Mouse (Mus musculus) embryonic facial prominence, embryonic 12.5 days (tissue): ENCODE results near the gene Atg16l1. TPM values are rescaled to one million over a fixed set of nuclear protein-coding genes. Genes with fewer than 3 reads are reported as not detected.

Experiments
- ATAC-seq: fragments of 200-750 bp; cut with Nextera tagmentation; 2 replicates; pipeline ENCODE4 v1.8.0; 2017; ENCODE audit not compliant: insufficient number of reproducible peaks, insufficient read depth, low FRiP score, low TSS enrichment
- H3K27ac ChIP-seq: fragments of 300-500 bp; sonication (generic); 2 replicates; pipeline ENCODE4 v1.5.1; 2016; ENCODE audit warnings: mild to moderate bottlenecking
- H3K27me3 ChIP-seq: fragments of 300-500 bp; sonication (generic); 2 replicates; pipeline ENCODE4 v1.6.1; 2016; ENCODE audit warnings: mild to moderate bottlenecking, moderate library complexity
- H3K36me3 ChIP-seq: fragments of 300-500 bp; sonication (generic); 2 replicates; pipeline ENCODE4 v1.6.1; 2016; ENCODE audit warnings: mild to moderate bottlenecking
- H3K4me1 ChIP-seq: fragments of 300-500 bp; sonication (generic); 2 replicates; pipeline ENCODE4 v1.6.1; 2016
- H3K4me2 ChIP-seq: fragments of 300-500 bp; sonication (generic); replicated peaks from 2 replicates; pipeline ENCODE4 v1.6.1; 2016; ENCODE audit warnings: mild to moderate bottlenecking, moderate library complexity
- H3K4me3 ChIP-seq: fragments of 300-500 bp; sonication (generic); 2 replicates; pipeline ENCODE4 v1.5.1; 2016; ENCODE audit warnings: mild to moderate bottlenecking
- H3K9ac ChIP-seq: fragments of 300-500 bp; sonication (generic); 2 replicates; pipeline ENCODE4 v1.6.1; 2016; ENCODE audit warnings: mild to moderate bottlenecking, moderate library complexity
- H3K9me3 ChIP-seq: fragments of 300-500 bp; sonication (generic); 2 replicates; pipeline ENCODE4 v1.6.1; 2016; ENCODE audit warnings: mild to moderate bottlenecking, moderate library complexity
- WGBS: fragments of 180-500 bp; shearing (Covaris S2); methylation state at CpG from one replicate; pipeline ENCODE4 v1.1.7; 2016; 5-methylcytosine and 5-hydroxymethylcytosine counted together
- polyA plus RNA-seq: library from polyadenylated mRNA; unstranded; fragments of >200 nt; fragmentation: Nextera tagmentation; extraction: Ambion mirVana; gene quantifications from 2 replicates; pipeline ENCODE4 v1.2.1, GENCODE M21; 2016

Atg16l1 gene
- polyA plus RNA-seq, 1 experiment from 2014 or later, result 43.0 TPM

GRCm38 (mm10) chr1:87733212-87733611 lies 22.5 kb upstream of the Atg16l1 start:
- Histone ChIP-seq H3K27ac (no peak overlapping the region), H3K4me1 (no peaks in the 10 kb centered on the region), H3K27me3 (no peaks in the 10 kb centered on the region), H3K4me3 (no peak overlapping the region), H3K36me3 (no peaks in the 10 kb centered on the region), H3K9ac (no peak overlapping the region), H3K9me3 (no peaks in the 10 kb centered on the region), H3K4me2 (no peak overlapping the region)
- ATAC-seq, result no peak
- WGBS, result 85% methylated on average over 5 of the region's 5 CpGs

GRCm38 (mm10) chr1:87734153-87734552 lies 21.5 kb upstream of the Atg16l1 start:
- no peaks in the 10 kb centered on the region for H3K9me3 ChIP-seq
- ATAC-seq, result no peak
- no peak overlapping the region for H3K9ac ChIP-seq
- no peak overlapping the region for H3K27ac ChIP-seq
- no peak overlapping the region for H3K4me3 ChIP-seq
- 83% methylated on average over 3 of the region's 3 CpGs for WGBS
- no peaks in the 10 kb centered on the region for H3K36me3 ChIP-seq
- no peaks in the 10 kb centered on the region for H3K4me1 ChIP-seq
- H3K27me3 ChIP-seq, result no peaks in the 10 kb centered on the region
- no peak overlapping the region for H3K4me2 ChIP-seq

- WGBS, result 81% methylated on average over 6 of the region's 6 CpGs
- no peaks in the 10 kb centered on the region for H3K4me1 ChIP-seq
- ATAC-seq, result no peak
- no peak overlapping the region for H3K4me3 ChIP-seq
- H3K27ac ChIP-seq, result no peak overlapping the region
- no peaks in the 10 kb centered on the region for H3K27me3 ChIP-seq
- H3K4me2 ChIP-seq, result no peak overlapping the region
- H3K9ac ChIP-seq, result no peak overlapping the region
- no peaks in the 10 kb centered on the region for H3K36me3 ChIP-seq
- H3K9me3 ChIP-seq, result no peaks in the 10 kb centered on the region
Observed at GRCm38 (mm10) chr1:87740584-87741290, 14.9 kb upstream of the Atg16l1 start.

- no peak overlapping the region for H3K4me2 ChIP-seq
Observed at GRCm38 (mm10) chr1:87749360-87749973, 6.2 kb upstream of the Atg16l1 start.

GRCm38 (mm10) chr1:87763821-87764220 lies 8.2 kb downstream of the Atg16l1 start:
- H3K4me2 ChIP-seq, result no peak overlapping the region
- no peak overlapping the region for H3K9ac ChIP-seq
- no peak overlapping the region for H3K4me3 ChIP-seq
- no peaks in the 10 kb centered on the region for H3K4me1 ChIP-seq
- H3K9me3 ChIP-seq, result no peaks in the 10 kb centered on the region
- 87% methylated on average over 3 of the region's 3 CpGs for WGBS
- peaks cover 89% of the 10 kb centered on the region for H3K36me3 ChIP-seq
- ATAC-seq, result no peak
- no peak overlapping the region for H3K27ac ChIP-seq
- no peaks in the 10 kb centered on the region for H3K27me3 ChIP-seq

More at GRCm38 (mm10) chr1:87749360-87749973, 6.2 kb upstream of the Atg16l1 start:
- H3K4me3 ChIP-seq, result no peak overlapping the region
- no peaks in the 10 kb centered on the region for H3K36me3 ChIP-seq
- no peaks in the 10 kb centered on the region for H3K27me3 ChIP-seq
- H3K4me1 ChIP-seq, result no peaks in the 10 kb centered on the region
- no peak for ATAC-seq
- no peak overlapping the region for H3K9ac ChIP-seq
- H3K27ac ChIP-seq, result no peak overlapping the region
- no peaks in the 10 kb centered on the region for H3K9me3 ChIP-seq

- 82% methylated on average over 2 of the region's 2 CpGs for WGBS
- peaks cover 90% of the 10 kb centered on the region for H3K36me3 ChIP-seq
Observed at GRCm38 (mm10) chr1:87765741-87766140, 10.1 kb downstream of the Atg16l1 start.

GRCm38 (mm10) chr1:87766233-87766632 lies 10.6 kb downstream of the Atg16l1 start:
- Histone ChIP-seq H3K9ac (no peak overlapping the region), H3K4me1 (no peaks in the 10 kb centered on the region), H3K27ac (no peak overlapping the region), H3K9me3 (no peaks in the 10 kb centered on the region), H3K4me3 (no peak overlapping the region), H3K36me3 (peaks cover 91% of the 10 kb centered on the region), H3K27me3 (no peaks in the 10 kb centered on the region), H3K4me2 (no peak overlapping the region)
- no peak for ATAC-seq
- WGBS, result 85% methylated on average over 3 of the region's 3 CpGs

More at GRCm38 (mm10) chr1:87765741-87766140, 10.1 kb downstream of the Atg16l1 start:
- Histone ChIP-seq H3K4me1 (no peaks in the 10 kb centered on the region), H3K9ac (no peak overlapping the region), H3K9me3 (no peaks in the 10 kb centered on the region), H3K27ac (no peak overlapping the region), H3K27me3 (no peaks in the 10 kb centered on the region), H3K4me3 (no peak overlapping the region), H3K4me2 (no peak overlapping the region)
- ATAC-seq, result no peak

- Histone ChIP-seq H3K27me3 (no peaks in the 10 kb centered on the region), H3K9ac (no peak overlapping the region), H3K4me1 (no peaks in the 10 kb centered on the region), H3K4me3 (no peak overlapping the region), H3K9me3 (no peaks in the 10 kb centered on the region), H3K27ac (no peak overlapping the region), H3K4me2 (no peak overlapping the region), H3K36me3 (peaks cover 90% of the 10 kb centered on the region)
- ATAC-seq, result no peak
- WGBS, result 96% methylated on average over 2 of the region's 2 CpGs
Observed at GRCm38 (mm10) chr1:87769263-87769662, 13.6 kb downstream of the Atg16l1 start.

GRCm38 (mm10) chr1:87770486-87770885 lies 14.8 kb downstream of the Atg16l1 start:
- H3K27ac ChIP-seq, result no peak overlapping the region
- H3K4me2 ChIP-seq, result no peak overlapping the region
- H3K9ac ChIP-seq, result no peak overlapping the region
- no peak overlapping the region for H3K4me3 ChIP-seq
- peaks cover 89% of the 10 kb centered on the region for H3K36me3 ChIP-seq
- no peaks in the 10 kb centered on the region for H3K4me1 ChIP-seq
- 92% methylated on average over 3 of the region's 3 CpGs for whole genome bisulfite sequencing
- H3K9me3 ChIP-seq, result no peaks in the 10 kb centered on the region
- ATAC-seq, result no peak
- no peaks in the 10 kb centered on the region for H3K27me3 ChIP-seq

- no peaks in the 10 kb centered on the region for H3K9me3 ChIP-seq
- H3K4me1 ChIP-seq, result no peaks in the 10 kb centered on the region
- 95% methylated on average over 3 of the region's 3 CpGs for WGBS
- H3K27me3 ChIP-seq, result no peaks in the 10 kb centered on the region
- no peak overlapping the region for H3K4me2 ChIP-seq
- no peak for ATAC-seq
- peaks cover 89% of the 10 kb centered on the region for H3K36me3 ChIP-seq
- H3K27ac ChIP-seq, result no peak overlapping the region
- H3K4me3 ChIP-seq, result no peak overlapping the region
- H3K9ac ChIP-seq, result no peak overlapping the region
Observed at GRCm38 (mm10) chr1:87771724-87772123, 16.1 kb downstream of the Atg16l1 start.

GRCm38 (mm10) chr1:87773336-87773735 lies 17.7 kb downstream of the Atg16l1 start:
- no peak for ATAC-seq
- Histone ChIP-seq H3K9ac (no peak overlapping the region), H3K4me3 (no peak overlapping the region), H3K9me3 (no peaks in the 10 kb centered on the region), H3K27me3 (no peaks in the 10 kb centered on the region), H3K4me2 (no peak overlapping the region), H3K36me3 (peaks cover 87% of the 10 kb centered on the region), H3K27ac (no peak overlapping the region), H3K4me1 (no peaks in the 10 kb centered on the region)
- 94% methylated on average over 2 of the region's 2 CpGs for whole genome bisulfite sequencing

- Histone ChIP-seq H3K9me3 (no peaks in the 10 kb centered on the region), H3K27ac (no peak overlapping the region), H3K4me1 (no peaks in the 10 kb centered on the region), H3K9ac (no peak overlapping the region), H3K4me3 (no peak overlapping the region), H3K27me3 (no peaks in the 10 kb centered on the region), H3K4me2 (no peak overlapping the region), H3K36me3 (peaks cover 91% of the 10 kb centered on the region)
- no peak for ATAC-seq
- WGBS, result 91% methylated on average over 7 of the region's 7 CpGs
Observed at GRCm38 (mm10) chr1:87774845-87775244, 19.2 kb downstream of the Atg16l1 start.
